Mouse (Mus musculus) limb, embryonic 12.5 days (tissue): ENCODE measurements at regions not wholly inside any gene's neighbourhood (a gene's known extent, or its start where the extent isn't known, plus 50 kb on each side); places are given as distances from the start of the nearest gene placed in this dataset.

Experiments
- ATAC-seq: fragments of 200-750 bp; cut with Nextera tagmentation; 2 replicates; pipeline ENCODE4 v1.8.0; 2017; ENCODE audit warnings: low read depth, moderate TSS enrichment; ENCODE audit not compliant: insufficient number of reproducible peaks, insufficient read depth, low FRiP score, low TSS enrichment
- H3K27ac ChIP-seq: fragments of 300-500 bp; sonication (generic); 2 replicates; pipeline ENCODE4 v1.5.1; 2016; ENCODE audit warnings: mild to moderate bottlenecking, moderate library complexity
- H3K27me3 ChIP-seq: fragments of 300-500 bp; sonication (generic); 2 replicates; pipeline ENCODE4 v1.6.1; 2016; ENCODE audit warnings: mild to moderate bottlenecking, moderate library complexity
- H3K36me3 ChIP-seq: fragments of 300-500 bp; sonication (generic); 2 replicates; pipeline ENCODE4 v1.6.1; 2016; ENCODE audit warnings: mild to moderate bottlenecking, moderate library complexity
- H3K4me1 ChIP-seq: fragments of 300-500 bp; sonication (generic); replicated peaks from 2 replicates; pipeline ENCODE4 v1.6.1; 2016
- H3K4me2 ChIP-seq: fragments of 300-500 bp; sonication (generic); 2 replicates; pipeline ENCODE4 v1.6.1; 2016; ENCODE audit warnings: mild to moderate bottlenecking, moderate library complexity
- H3K4me3 ChIP-seq: fragments of 300-500 bp; sonication (generic); replicated peaks from 2 replicates; pipeline ENCODE4 v1.5.1; 2016; ENCODE audit warnings: mild to moderate bottlenecking
- H3K9ac ChIP-seq: fragments of 300-500 bp; sonication (generic); replicated peaks from 2 replicates; pipeline ENCODE4 v1.6.1; 2016; ENCODE audit warnings: mild to moderate bottlenecking, moderate library complexity
- H3K9me3 ChIP-seq: fragments of 300-500 bp; sonication (generic); 2 replicates; pipeline ENCODE4 v1.6.1; 2016; ENCODE audit warnings: mild to moderate bottlenecking, moderate library complexity
- WGBS: fragments of 180-500 bp; shearing (Covaris S2); methylation state at CpG from one replicate; pipeline ENCODE4 v1.1.7; 2016; 5-methylcytosine and 5-hydroxymethylcytosine counted together

DNA sequence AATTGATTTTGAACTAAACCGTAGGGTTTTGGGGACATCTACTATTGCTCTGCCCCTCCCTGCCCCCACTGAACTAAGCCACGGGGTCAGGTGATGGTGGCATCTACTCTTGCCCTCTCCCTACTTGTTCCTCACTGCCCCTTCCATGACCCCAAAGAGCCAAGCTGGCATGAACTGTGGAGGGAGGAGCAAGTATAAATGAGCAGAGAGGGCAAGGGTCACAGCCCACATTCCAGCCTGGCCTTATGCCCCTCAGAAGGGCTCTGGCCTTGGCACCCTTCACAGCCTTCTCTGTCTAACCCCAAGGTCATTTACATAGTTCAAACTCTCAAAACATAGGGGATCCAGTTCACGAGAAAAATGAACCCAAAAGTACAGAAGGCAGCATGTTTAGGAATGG, 61.3 kb upstream of the Cldn5 start:
- Histone ChIP-seq H3K4me1 (no peaks in the 10 kb centered on the region), H3K27ac (no peak overlapping the region), H3K9ac (no peak overlapping the region), H3K4me2 (no peak overlapping the region), H3K27me3 (no peaks in the 10 kb centered on the region), H3K9me3 (no peaks in the 10 kb centered on the region), H3K4me3 (no peak overlapping the region), H3K36me3 (no peaks in the 10 kb centered on the region)
- WGBS = 66% methylated on average over 3 of the region's 3 CpGs
- no peak for ATAC-seq

DNA sequence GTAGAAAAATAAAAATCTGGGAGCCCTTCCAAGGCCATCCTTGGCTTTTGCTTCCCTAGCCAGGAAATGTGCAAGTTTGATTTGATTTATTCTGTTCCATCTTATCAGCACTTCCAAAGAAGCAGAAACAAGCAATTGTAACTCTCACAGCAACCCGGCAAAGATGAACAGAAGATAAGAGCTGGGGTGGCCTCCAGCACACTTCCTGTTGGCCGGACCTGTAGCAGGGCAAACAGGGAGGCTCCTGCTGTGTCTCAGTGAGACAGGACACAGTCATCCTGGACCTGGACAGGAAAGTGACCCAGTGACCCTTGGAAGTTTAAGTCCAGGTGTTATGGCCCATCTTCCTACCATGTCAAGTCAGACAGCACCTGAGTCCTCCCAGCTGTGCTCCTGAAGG, 58.6 kb upstream of the Cldn5 start:
- no peak overlapping the region for H3K4me2 ChIP-seq
- H3K9me3 ChIP-seq = no peaks in the 10 kb centered on the region
- no peaks in the 10 kb centered on the region for H3K36me3 ChIP-seq
- H3K27me3 ChIP-seq = no peaks in the 10 kb centered on the region
- 39% methylated on average over 2 of the region's 2 CpGs for WGBS
- no peak for ATAC-seq
- H3K4me3 ChIP-seq = no peak overlapping the region
- H3K9ac ChIP-seq = no peak overlapping the region
- no peaks in the 10 kb centered on the region for H3K4me1 ChIP-seq
- H3K27ac ChIP-seq = no peak overlapping the region

DNA sequence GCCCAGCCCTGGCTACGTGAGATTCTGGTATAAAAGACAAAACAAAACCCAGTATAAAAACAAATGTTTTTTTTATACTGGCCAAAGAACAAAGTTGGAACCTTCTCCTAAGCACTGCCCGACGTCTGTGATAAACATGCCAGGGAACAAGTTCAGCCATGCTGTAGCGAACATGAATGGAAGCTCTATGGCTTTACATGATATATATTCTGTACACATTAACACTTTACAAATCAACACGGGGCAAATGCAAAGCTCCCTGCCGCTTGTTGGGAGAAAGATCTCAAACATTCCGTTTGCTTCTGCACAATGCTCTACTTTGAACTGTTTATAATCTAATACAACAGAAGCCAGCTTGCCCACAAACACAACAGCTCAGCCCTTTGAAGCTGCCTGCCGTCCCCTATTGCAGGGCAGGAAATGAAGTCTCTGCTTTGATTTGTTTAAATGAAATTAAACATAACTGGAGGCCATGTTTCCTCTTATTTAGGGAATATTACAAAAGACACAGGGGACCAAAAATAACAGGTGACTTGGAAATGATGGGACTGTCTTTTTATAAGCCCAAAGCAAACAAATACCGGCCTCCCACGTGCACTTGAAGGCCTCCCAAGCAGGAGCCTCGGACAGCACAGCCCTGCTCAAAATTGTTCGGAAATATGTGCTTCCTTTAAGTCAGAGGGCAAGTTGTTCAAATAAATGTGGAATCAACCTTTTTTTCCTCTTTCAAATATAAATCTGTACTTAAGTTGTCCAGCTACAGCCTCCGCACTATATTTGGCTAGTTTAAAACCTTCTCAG, 56.0 kb upstream of the Cldn5 start:
- no peak for ATAC-seq
- WGBS = 55% methylated on average over 13 of the region's 13 CpGs
- Histone ChIP-seq H3K27me3 (no peaks in the 10 kb centered on the region), H3K9me3 (no peaks in the 10 kb centered on the region), H3K27ac (no peak overlapping the region), H3K36me3 (no peaks in the 10 kb centered on the region), H3K4me3 (no peak overlapping the region), H3K4me1 (no peaks in the 10 kb centered on the region), H3K9ac (no peak overlapping the region), H3K4me2 (no peak overlapping the region)

DNA sequence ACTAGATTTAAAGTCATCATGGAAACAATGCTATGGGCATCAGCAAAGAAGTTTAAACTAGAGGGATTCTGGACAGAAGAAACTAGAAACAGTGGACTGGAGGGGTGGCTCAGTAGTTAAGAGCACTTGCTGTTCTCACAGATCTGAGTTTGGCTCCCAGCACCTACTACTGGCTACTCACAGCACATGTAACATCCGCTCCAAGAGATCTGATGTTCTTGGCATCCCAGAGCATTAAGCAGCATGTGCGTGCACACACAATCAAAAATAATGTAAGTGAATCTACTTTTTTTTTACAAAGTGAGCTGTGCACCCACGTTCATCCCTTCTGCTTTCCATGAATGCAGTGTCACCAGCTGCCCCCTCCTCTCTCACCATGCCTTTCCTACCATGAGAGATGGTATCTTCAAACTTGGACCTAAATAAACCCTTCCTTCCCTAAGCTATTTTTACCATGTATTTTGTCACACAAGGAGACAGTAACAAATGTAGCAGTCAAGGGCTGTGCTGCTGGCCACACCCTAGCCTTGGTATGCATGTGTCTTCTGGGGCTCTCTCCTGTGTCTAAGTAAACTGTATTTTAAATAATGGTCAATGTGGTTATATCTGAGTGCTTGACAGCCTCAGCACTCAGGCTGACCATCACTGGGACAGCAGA, 53.3 kb upstream of the Cldn5 start:
- WGBS = 90% methylated on average over 3 of the region's 3 CpGs
- Histone ChIP-seq H3K4me3 (no peak overlapping the region), H3K9me3 (no peaks in the 10 kb centered on the region), H3K27me3 (no peaks in the 10 kb centered on the region), H3K27ac (no peak overlapping the region), H3K9ac (no peak overlapping the region), H3K4me2 (no peak overlapping the region), H3K4me1 (no peaks in the 10 kb centered on the region), H3K36me3 (no peaks in the 10 kb centered on the region)
- ATAC-seq = no peak

DNA sequence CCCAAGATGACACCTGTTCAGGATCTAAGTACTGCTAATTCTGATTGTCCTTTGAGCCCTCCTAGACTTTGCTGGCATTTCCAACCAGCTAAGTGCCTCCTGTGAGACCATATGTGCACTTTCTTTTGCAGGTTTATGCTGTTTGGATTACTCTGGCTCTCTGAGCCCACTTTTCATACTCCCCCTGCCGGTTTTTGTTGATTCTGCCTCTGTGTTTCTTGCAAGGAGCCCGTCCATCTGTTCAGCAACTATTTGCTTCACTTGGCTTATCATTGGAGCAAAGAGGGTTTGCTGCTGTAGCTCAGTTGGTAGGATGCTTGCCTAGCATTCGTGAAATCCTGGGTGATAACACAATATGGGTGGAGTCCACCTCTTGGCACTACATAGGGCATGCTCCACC, 52.8 kb upstream of the Cldn5 start:
- no peaks in the 10 kb centered on the region for H3K4me1 ChIP-seq
- H3K27ac ChIP-seq = no peak overlapping the region
- no peak overlapping the region for H3K9ac ChIP-seq
- no peak for ATAC-seq
- no peaks in the 10 kb centered on the region for H3K27me3 ChIP-seq
- H3K4me3 ChIP-seq = no peak overlapping the region
- no peaks in the 10 kb centered on the region for H3K36me3 ChIP-seq
- WGBS = 58% methylated on average over 3 of the region's 3 CpGs
- no peaks in the 10 kb centered on the region for H3K9me3 ChIP-seq
- no peak overlapping the region for H3K4me2 ChIP-seq

DNA sequence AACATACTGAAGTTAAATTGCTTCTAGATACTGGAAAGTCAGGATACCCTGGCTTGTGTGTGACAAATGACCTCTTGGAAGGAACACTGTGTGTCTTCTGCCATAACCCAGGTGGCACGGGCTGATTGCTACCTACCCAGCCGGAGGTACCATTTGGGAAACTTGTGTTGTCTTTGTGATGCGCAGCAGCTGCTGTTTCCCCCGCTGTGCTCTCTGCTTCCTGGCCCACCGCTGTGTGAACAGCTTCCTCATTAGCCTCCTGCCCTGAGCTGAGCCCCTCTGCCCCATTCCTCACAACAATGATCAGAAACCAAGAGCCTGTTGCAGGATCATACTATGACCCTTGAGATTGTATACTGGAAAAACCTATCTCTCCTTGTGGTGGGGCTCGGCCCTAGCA, 51.9 kb upstream of the Cldn5 start:
- no peaks in the 10 kb centered on the region for H3K4me1 ChIP-seq
- H3K27ac ChIP-seq = no peak overlapping the region
- H3K9ac ChIP-seq = no peak overlapping the region
- H3K27me3 ChIP-seq = no peaks in the 10 kb centered on the region
- no peaks in the 10 kb centered on the region for H3K36me3 ChIP-seq
- no peaks in the 10 kb centered on the region for H3K9me3 ChIP-seq
- ATAC-seq = no peak
- WGBS = 36% methylated on average over 6 of the region's 6 CpGs
- H3K4me3 ChIP-seq = no peak overlapping the region
- H3K4me2 ChIP-seq = no peak overlapping the region
